Mouse (Mus musculus) CH12.LX (cell line): ENCODE measurements around the gene Csmd2.

Source experiments
- CHD2 ChIP-seq: IDR thresholded peaks from 2 replicates; pipeline ENCODE4 v1.6.1; 2011; ENCODE audit warnings: low read length, improper control_type of control experiment
- CTCF ChIP-seq, 2 experiments: IDR thresholded peaks in 1 of 2; conservative IDR thresholded peaks in 1 of 2; 2 replicates each; pipeline ENCODE4 v1.5.1; 2011 to 2012; ENCODE audit warnings: low read depth in 2 of 2, low read length in 2 of 2, improper control_type of control experiment in 1 of 2, inconsistent platforms in 1 of 2, mild to moderate bottlenecking in 1 of 2, moderate library complexity in 1 of 2
- EP300 ChIP-seq: IDR thresholded peaks from 2 replicates; pipeline ENCODE4 v1.6.1; 2011; ENCODE audit warnings: low read length, improper control_type of control experiment
- MAFK ChIP-seq: IDR thresholded peaks from 2 replicates; pipeline ENCODE4 v1.6.1; 2011; ENCODE audit warnings: low read length, improper control_type of control experiment; ENCODE audit not compliant: insufficient replicate concordance
- MXI1 ChIP-seq: IDR thresholded peaks from 2 replicates; pipeline ENCODE4 v1.6.1; 2011; ENCODE audit warnings: mild to moderate bottlenecking, low read depth, low read length, improper control_type of control experiment
- POLR2A ChIP-seq: IDR thresholded peaks from 2 replicates; pipeline ENCODE4 v1.6.1; 2011; ENCODE audit warnings: low read depth, mild to moderate bottlenecking, improper control_type of control experiment, low read length
- POLR2AphosphoS2 ChIP-seq: IDR thresholded peaks from 2 replicates; pipeline ENCODE4 v1.6.1; 2011; ENCODE audit warnings: low read depth, low read length, improper control_type of control experiment
- RAD21 ChIP-seq: IDR thresholded peaks from 2 replicates; pipeline ENCODE4 v1.6.1; 2011; ENCODE audit warnings: low read depth, mild to moderate bottlenecking, low read length, improper control_type of control experiment, moderate library complexity
- RCOR1 ChIP-seq: conservative IDR thresholded peaks from 2 replicates; pipeline ENCODE4 v1.6.1; 2012; ENCODE audit warnings: low read depth, mild to moderate bottlenecking, inconsistent platforms, low read length, improper control_type of control experiment
- SIN3A ChIP-seq: IDR thresholded peaks from 2 replicates; pipeline ENCODE4 v1.6.1; 2012; ENCODE audit warnings: low read length, improper control_type of control experiment, inconsistent platforms
- TBP ChIP-seq: conservative IDR thresholded peaks from 2 replicates; pipeline ENCODE4 v1.6.1; 2011; ENCODE audit warnings: low read depth, low read length, improper control_type of control experiment
- USF1 ChIP-seq: IDR thresholded peaks from 2 replicates; pipeline ENCODE4 v1.6.1; 2014; ENCODE audit warnings: low read depth, mild to moderate bottlenecking, inconsistent platforms, low read length, improper control_type of control experiment
- ZC3H11A ChIP-seq: IDR thresholded peaks from 2 replicates; pipeline ENCODE4 v1.6.1; 2012; ENCODE audit warnings: low read depth, mild to moderate bottlenecking, inconsistent platforms, low read length, improper control_type of control experiment
- ZNF384 ChIP-seq: IDR thresholded peaks from 2 replicates; pipeline ENCODE4 v1.6.1; 2012; ENCODE audit warnings: low read depth, low read length, improper control_type of control experiment, inconsistent platforms

DNA sequence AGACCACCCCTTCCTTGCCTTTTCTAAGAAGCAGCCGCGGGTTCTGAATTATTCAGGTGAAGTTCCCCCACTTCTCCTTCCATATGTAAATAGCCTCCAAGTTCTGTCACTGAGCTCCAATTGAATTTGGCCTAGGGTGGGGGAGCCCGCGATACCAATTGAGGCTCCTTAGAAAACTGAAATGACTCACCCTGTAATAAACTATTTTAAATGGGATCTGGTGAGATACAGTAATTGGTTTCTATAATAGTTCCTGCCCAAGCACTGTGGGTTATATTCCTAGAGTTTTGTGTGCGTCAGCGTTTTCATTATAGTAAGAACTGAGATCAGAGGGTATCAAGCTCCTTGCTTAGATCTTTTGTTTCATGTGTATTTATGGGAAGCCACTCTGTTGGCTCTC lies 287.9 kb downstream of the Csmd2 start:
- TF ChIP-seq CTCF (conservative IDR thresholded peaks at IDR 0.05 in 1 of 2, IDR thresholded peaks at IDR 0.05 in 1 of 2; ENCODE audit: low read depth in 2 of 2, low read length in 2 of 2) (no peak), MXI1 (no peak), TBP (no peak), CHD2 (no peak), SIN3A (no peak), EP300 (no peak), POLR2AphosphoS2 (no peak), ZNF384 (no peak), MAFK (no peak), POLR2A (no peak), ZC3H11A (no peak), USF1 (no peak), RAD21 (no peak), RCOR1 (no peak)
